Mouse (Mus musculus): ENCODE results near the gene Psma6. TPM values are rescaled to one million over a fixed set of nuclear protein-coding genes. Genes with fewer than 3 reads are reported as not detected.

Gene Psma6
- total and polyA plus RNA-seq, 3 experiments, result 255 to 309 TPM; not detected in 1

DNA sequence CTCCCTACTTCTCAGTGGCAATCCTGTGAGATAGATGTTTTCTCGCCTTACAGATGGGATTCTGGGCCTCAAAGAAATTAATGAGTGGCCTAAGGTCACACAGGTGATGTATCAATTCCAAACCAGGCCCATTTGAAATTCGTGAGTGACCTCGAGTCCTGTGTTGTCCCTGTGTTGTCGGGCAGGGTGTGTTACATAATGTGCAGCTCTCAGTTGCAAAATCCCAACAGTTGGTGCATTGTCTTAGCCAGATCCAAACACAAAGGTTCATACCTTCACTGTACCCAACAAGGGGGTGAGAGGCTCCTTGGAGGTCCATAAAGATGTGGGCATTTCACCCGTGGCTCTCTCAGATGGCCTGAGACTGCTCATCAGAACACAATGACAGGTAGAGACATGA is 56.4 kb downstream of the Psma6 start:
- H3K9me3 ChIP-seq (replicated peaks; ENCODE audit: insufficient read depth, low read length), result no peaks in the 10 kb centered on the region
- peaks cover 0 to 7% of the 10 kb centered on the region in 2 experiments; a peak in 3 of 4 replicates for H3K4me1 ChIP-seq (ENCODE audit: control insufficient read depth in 1 of 2, insufficient read depth in 2 of 2, low read length in 2 of 2)
- TF ChIP-seq MYB (IDR thresholded peaks at IDR 0.05; ENCODE audit: low read depth, low read length) (no peak), NRF1 (IDR thresholded peaks at IDR 0.05; ENCODE audit: insufficient read depth, low read depth, low read length, poor library complexity, severe bottlenecking) (no peak), RAD21 (IDR thresholded peaks at IDR 0.05; ENCODE audit: low read depth, low read length) (no peak), POLR2AphosphoS2 (IDR thresholded peaks at IDR 0.05; ENCODE audit: low read length) (no peak), USF1 (IDR thresholded peaks at IDR 0.05; ENCODE audit: low read depth, low read length) (no peak), ZC3H11A (IDR thresholded peaks at IDR 0.05; ENCODE audit: low read depth, low read length) (no peak)
- H3K4me3 ChIP-seq (ENCODE audit: control insufficient read depth in 1 of 2, insufficient read depth in 1 of 2, low read depth in 2 of 2, low read length in 2 of 2), result no peak overlapping the region
- no peak overlapping the region for H3K9ac ChIP-seq (ENCODE audit: control insufficient read depth, low read depth, low read length, poor library complexity, severe bottlenecking)
- DNase-seq (ENCODE audit: low read depth, low spot score), result no peak
- H3K36me3 ChIP-seq (ENCODE audit: control insufficient read depth in 1 of 2, insufficient read depth in 2 of 2, low read length in 2 of 2), result peaks cover 0 to 2% of the 10 kb centered on the region in 2 experiments; a peak in 1 of 4 replicates
- H3K27ac ChIP-seq (ENCODE audit: control insufficient read depth, low read depth, low read length), result no peak overlapping the region
- no peaks in the 10 kb centered on the region for H3K27me3 ChIP-seq (ENCODE audit: control insufficient read depth in 1 of 2, insufficient read depth in 2 of 2, low read length in 2 of 2)
- no peaks in the 10 kb centered on the region for H3K79me2 ChIP-seq (ENCODE audit: control insufficient read depth, insufficient read depth, low read length, poor library complexity)

DNA sequence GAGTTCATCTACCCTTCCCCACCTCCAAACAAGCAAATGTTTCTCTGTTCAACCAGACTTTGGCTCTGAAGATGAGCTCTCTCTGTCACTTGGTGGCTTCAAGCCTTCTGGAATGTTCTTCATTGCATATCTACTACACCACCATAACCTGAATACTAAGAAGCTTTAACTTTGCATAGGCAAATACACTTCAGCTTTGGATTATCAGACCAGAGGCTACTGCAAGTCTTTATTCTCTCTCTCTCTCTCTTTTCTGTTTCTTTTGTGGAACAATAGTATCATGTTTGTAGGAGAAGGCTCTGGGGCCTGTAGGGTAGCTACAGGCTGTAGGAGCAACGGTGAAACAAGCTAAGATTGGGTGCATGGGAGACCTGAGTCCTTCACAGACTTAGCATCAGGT is 58.2 kb downstream of the Psma6 start:
- H3K4me3 ChIP-seq (ENCODE audit: control insufficient read depth in 1 of 2, insufficient read depth in 1 of 2, low read depth in 2 of 2, low read length in 2 of 2), result no peak overlapping the region
- H3K4me1 ChIP-seq (ENCODE audit: control insufficient read depth in 1 of 2, insufficient read depth in 2 of 2, low read length in 2 of 2), result peaks cover 0 to 6% of the 10 kb centered on the region in 2 experiments; a peak in 3 of 4 replicates
- no peak for TF ChIP-seq ZKSCAN1 (IDR thresholded peaks at IDR 0.05; ENCODE audit: low read depth, low read length)
- no peak for TF ChIP-seq POLR2A (IDR thresholded peaks at IDR 0.05; ENCODE audit: control insufficient read depth in 1 of 2, insufficient read depth in 1 of 2, low read depth in 1 of 2, low read length in 2 of 2, poor library complexity in 1 of 2)
- no peak for TF ChIP-seq ETS1 (IDR thresholded peaks at IDR 0.05; ENCODE audit: low read depth, low read length)
- no peak for TF ChIP-seq POLR2AphosphoS2 (IDR thresholded peaks at IDR 0.05; ENCODE audit: low read length)
- no peak for TF ChIP-seq MAZ (IDR thresholded peaks at IDR 0.05; ENCODE audit: low read depth, low read length)
- no peak for TF ChIP-seq TCF12 (IDR thresholded peaks at IDR 0.05; ENCODE audit: low read depth, low read length)
- TF ChIP-seq BHLHE40 (IDR thresholded peaks at IDR 0.05; ENCODE audit: borderline replicate concordance, low read depth, low read length), result no peak
- TF ChIP-seq HCFC1 (IDR thresholded peaks at IDR 0.05; ENCODE audit: low read depth, low read length), result no peak
- no peak for TF ChIP-seq E2F4 (IDR thresholded peaks at IDR 0.05; ENCODE audit: borderline replicate concordance, low read depth, low read length)
- no peak for TF ChIP-seq CHD1 (IDR thresholded peaks at IDR 0.05; ENCODE audit: low read depth, low read length)
- TF ChIP-seq SMC3 (IDR thresholded peaks at IDR 0.05; ENCODE audit: low read depth, low read length), result no peak
- no peak for TF ChIP-seq ZC3H11A (IDR thresholded peaks at IDR 0.05; ENCODE audit: low read depth, low read length)
- no peak for TF ChIP-seq RCOR1 (IDR thresholded peaks at IDR 0.05; ENCODE audit: low read depth, low read length)
- TF ChIP-seq JUND (IDR thresholded peaks at IDR 0.05; ENCODE audit: low read depth, low read length), result no peak
- TF ChIP-seq UBTF (IDR thresholded peaks at IDR 0.05; ENCODE audit: borderline replicate concordance, insufficient read depth, low read depth, low read length), result no peak
- TF ChIP-seq ZMIZ1 (IDR thresholded peaks at IDR 0.05; ENCODE audit: low read depth, low read length), result no peak
- no peak overlapping the region for H3K9ac ChIP-seq (ENCODE audit: control insufficient read depth, low read depth, low read length, poor library complexity, severe bottlenecking)
- H3K27me3 ChIP-seq (ENCODE audit: control insufficient read depth in 1 of 2, insufficient read depth in 2 of 2, low read length in 2 of 2), result no peaks in the 10 kb centered on the region
- peaks cover 0 to 2% of the 10 kb centered on the region in 2 experiments; a peak in 1 of 4 replicates for H3K36me3 ChIP-seq (ENCODE audit: control insufficient read depth in 1 of 2, insufficient read depth in 2 of 2, low read length in 2 of 2)
- no peaks in the 10 kb centered on the region for H3K79me2 ChIP-seq (ENCODE audit: control insufficient read depth, insufficient read depth, low read length, poor library complexity)
- no peaks in the 10 kb centered on the region for H3K9me3 ChIP-seq (replicated peaks; ENCODE audit: insufficient read depth, low read length)
- DNase-seq (ENCODE audit: low read depth, low spot score), result no peak
- no peak overlapping the region for H3K27ac ChIP-seq (ENCODE audit: control insufficient read depth, low read depth, low read length)

All from MEL (cell line).